Mouse (Mus musculus): ENCODE results near the gene Dnttip2. TPM values are rescaled to one million over a fixed set of nuclear protein-coding genes. Genes with fewer than 3 reads are reported as not detected.

The Dnttip2 gene
- 100 TPM for polyA plus RNA-seq (2017; shearing (Covaris generic))

GRCm38 (mm10) chr3:122274241-122275024 lies at the start of gene Dnttip2:
Gene Dnttip2, plus strand, starts transcription at chr3:122274388.

DNA sequence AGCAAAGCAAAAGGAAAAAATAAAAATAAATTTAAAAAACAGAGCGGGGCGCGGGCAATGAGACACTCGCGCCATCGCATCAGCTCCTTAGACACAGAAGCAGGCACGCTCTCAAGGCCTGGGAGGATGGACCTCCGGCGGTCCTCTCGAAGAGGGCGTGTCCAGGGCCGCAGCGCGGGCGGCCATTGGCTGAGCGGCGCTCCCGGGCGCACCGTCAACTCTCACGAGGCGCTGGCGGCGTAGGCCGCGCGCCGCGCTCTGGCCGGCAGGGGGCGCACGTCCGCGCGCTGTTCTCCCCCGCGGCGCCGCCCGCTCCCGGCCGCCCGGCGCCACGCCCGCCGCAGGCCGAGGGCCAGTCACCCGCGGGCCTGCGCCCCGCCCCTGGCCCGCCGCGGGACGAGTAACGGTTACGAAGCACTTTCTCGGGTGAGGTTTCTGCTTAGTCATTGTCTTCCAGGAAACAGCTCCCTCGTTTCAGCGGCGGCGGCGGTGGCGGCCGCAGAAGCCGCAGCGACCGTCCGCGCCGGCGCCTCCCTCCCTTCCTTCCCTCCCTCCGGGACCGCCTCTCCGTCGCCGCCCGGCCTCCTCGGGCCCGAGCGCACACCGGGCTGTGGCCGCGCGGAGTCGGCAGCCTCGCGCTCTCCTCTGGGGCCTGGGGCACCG lies 28.8 kb upstream of the Dnttip2 start, which contains the start of gene Gclm:
Gclm (plus strand) TSS at position 343 of the 663 bp plus-strand sequence.

DNA sequence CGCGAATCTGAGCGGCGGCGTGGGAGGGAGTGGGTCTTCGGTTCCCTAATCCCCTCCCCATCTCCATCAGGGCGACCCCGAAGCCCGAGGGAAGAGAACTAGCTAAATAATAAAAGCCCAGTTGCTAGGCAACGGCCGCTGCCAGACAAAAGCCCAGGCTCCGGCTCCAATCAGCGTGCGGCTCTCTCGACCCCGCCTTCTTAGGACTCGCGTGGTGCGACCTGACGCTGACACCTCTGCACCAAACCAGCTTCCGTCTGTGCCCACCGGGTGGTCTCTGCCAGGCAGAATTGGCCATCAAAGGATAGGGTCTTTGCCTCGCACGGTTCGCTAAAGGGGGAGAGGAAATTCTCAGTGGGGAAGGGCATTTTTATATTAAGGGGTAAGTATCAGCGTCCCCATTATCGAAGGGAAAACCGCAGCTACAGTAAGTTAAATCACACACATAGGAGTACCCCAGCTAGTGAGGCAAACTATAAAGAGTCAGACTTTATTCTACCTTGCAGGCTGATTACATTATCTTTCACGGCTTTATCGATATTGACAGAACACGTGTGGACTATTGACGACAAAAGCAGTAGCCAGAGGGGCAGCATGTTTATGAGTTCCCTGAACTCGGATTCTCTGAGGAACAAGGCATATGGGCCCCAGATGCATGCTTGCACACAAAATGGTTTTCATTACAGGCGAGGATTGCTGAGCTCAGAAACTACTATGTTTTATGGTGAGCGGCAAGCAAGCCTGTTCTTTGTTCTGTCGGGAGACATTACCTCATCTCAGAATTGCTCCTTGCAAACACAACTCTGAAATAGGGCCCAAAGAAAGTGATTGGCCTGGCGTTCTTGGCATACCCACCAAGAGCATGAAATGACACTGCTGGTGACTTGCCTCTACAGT lies 20.0 kb downstream of the Dnttip2 start, which contains the start of gene Bcar3:
Bcar3 (plus strand) TSS at position 183 of the 897 bp plus-strand sequence.

Other genes starting within 250 kb of the Dnttip2 start
- not detected for gene Abca4, start 229.9 kb upstream of the Dnttip2 start, polyA plus RNA-seq (2017; shearing (Covaris generic))
- gene Gclm, start 28.8 kb upstream of the Dnttip2 start, polyA plus RNA-seq (2017; shearing (Covaris generic)): 2.9 TPM
- 0.57 TPM for gene Bcar3, start 19.7 kb downstream of the Dnttip2 start, polyA plus RNA-seq (2017; shearing (Covaris generic))